Mouse (Mus musculus) left cerebral cortex, adult 8-10 months (tissue): Measurements from ENCODE around the gene Macrod2. TPM values are rescaled to one million over a fixed set of nuclear protein-coding genes. Genes with fewer than 3 reads are reported as not detected.

Experiments
- DNase-seq, 2 experiments: peaks; one replicate each; pipeline ENCODE4 v3.0.0; 2022; ENCODE audit warnings: low spot score in 2 of 2
- total RNA-seq, 4 experiments: library from RNA; stranded (reverse); gene quantifications; 2 replicates each; pipeline ENCODE4 v1.2.4; 2022

Macrod2 gene
- total RNA-seq, 4 experiments from 2014 or later: 48.9 to 57.5 (median 51.2) TPM

GRCm38 (mm10) chr2:141024316-141025043 is 629.4 kb downstream of the Macrod2 start:
- DNase-seq: no peak

GRCm38 (mm10) chr2:141056685-141057454 is 661.8 kb downstream of the Macrod2 start:
- DNase-seq: no peak

GRCm38 (mm10) chr2:141057455-141057833 is 662.3 kb downstream of the Macrod2 start:
- DNase-seq: no peak

GRCm38 (mm10) chr2:141073981-141074855 is 679.1 kb downstream of the Macrod2 start:
- no peak for DNase-seq

GRCm38 (mm10) chr2:141078221-141078620 is 683.1 kb downstream of the Macrod2 start:
- DNase-seq: no peak

- no peak for DNase-seq
Observed at GRCm38 (mm10) chr2:141091320-141091719, 696.2 kb downstream of the Macrod2 start.

- DNase-seq: no peak
Observed at GRCm38 (mm10) chr2:141117579-141117978, 722.5 kb downstream of the Macrod2 start.

GRCm38 (mm10) chr2:141123875-141124274 is 728.8 kb downstream of the Macrod2 start:
- DNase-seq: no peak

GRCm38 (mm10) chr2:141125638-141126037 is 730.5 kb downstream of the Macrod2 start:
- no peak for DNase-seq

- no peak for DNase-seq
Observed at GRCm38 (mm10) chr2:141142266-141142665, 747.2 kb downstream of the Macrod2 start.

- DNase-seq: peak in 1 of 2 experiments; percentile 11
Observed at GRCm38 (mm10) chr2:141152011-141152772, 757.1 kb downstream of the Macrod2 start.

GRCm38 (mm10) chr2:141155972-141156371 is 760.9 kb downstream of the Macrod2 start:
- DNase-seq: no peak

- no peak for DNase-seq
Observed at GRCm38 (mm10) chr2:141156979-141157593, 762.0 kb downstream of the Macrod2 start.

- DNase-seq: no peak
Observed at GRCm38 (mm10) chr2:141158161-141158560, 763.1 kb downstream of the Macrod2 start.

- no peak for DNase-seq
Observed at GRCm38 (mm10) chr2:141163918-141164317, 768.8 kb downstream of the Macrod2 start.

GRCm38 (mm10) chr2:141169586-141169985 is 774.5 kb downstream of the Macrod2 start:
- no peak for DNase-seq

- no peak for DNase-seq
Observed at GRCm38 (mm10) chr2:141173167-141173566, 778.1 kb downstream of the Macrod2 start.

- no peak for DNase-seq
Observed at GRCm38 (mm10) chr2:141173607-141174006, 778.5 kb downstream of the Macrod2 start.

GRCm38 (mm10) chr2:141180656-141181055 is 785.5 kb downstream of the Macrod2 start:
- DNase-seq: no peak

GRCm38 (mm10) chr2:141182034-141182759 is 787.1 kb downstream of the Macrod2 start:
- DNase-seq: no peak
